Mouse (Mus musculus): ENCODE data around the gene Gm10799. TPM values are rescaled to one million over a fixed set of nuclear protein-coding genes. Genes with fewer than 3 reads are reported as not detected.

The Gm10799 gene
- total and polyA plus RNA-seq, 2 experiments from 2014 or later: not detected

DNA sequence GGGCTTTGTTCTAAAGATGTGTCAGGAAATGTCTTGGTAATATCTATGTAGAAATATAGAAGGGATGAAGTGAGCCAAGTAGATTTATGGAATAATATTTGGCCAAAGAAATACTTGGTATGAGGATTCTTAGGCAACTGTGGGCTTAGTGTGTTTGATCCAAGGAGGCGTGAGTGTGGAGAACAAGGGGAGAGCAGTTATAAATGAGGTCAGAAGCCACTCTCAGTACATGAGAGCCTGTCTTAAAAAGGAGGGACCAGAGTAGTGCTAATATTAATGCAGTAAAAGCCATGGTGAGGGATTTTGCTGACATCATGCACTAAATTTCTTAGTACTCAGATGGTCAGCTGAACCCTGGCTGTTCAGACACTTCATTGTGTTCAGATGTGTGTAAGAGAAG lies 10.0 kb downstream of the Gm10799 start:
- peaks cover 27% of the 10 kb centered on the region for H3K36me3 ChIP-seq (ENCODE audit: insufficient read depth, low read length)
- H3K9me3 ChIP-seq (ENCODE audit: low read length): no peaks in the 10 kb centered on the region
- no peak for DNase-seq (ENCODE audit: low spot score)
- H3K27ac ChIP-seq: no peak overlapping the region
- no peak overlapping the region for H3K9ac ChIP-seq (replicated peaks; ENCODE audit: low read length)
- no peak for ATAC-seq
- no peaks in the 10 kb centered on the region for H3K27me3 ChIP-seq (ENCODE audit: insufficient read depth, low read length)
- no peak for TF ChIP-seq CTCF (IDR thresholded peaks at IDR 0.05; ENCODE audit: low read depth)
- H3K4me3 ChIP-seq (ENCODE audit: low read length): no peak overlapping the region
- no peak overlapping the region for H3K4me2 ChIP-seq (ENCODE audit: low read depth, low read length)
- WGBS: 90% methylated on average over 1 of the region's 1 CpGs
- H3K4me1 ChIP-seq (ENCODE audit: insufficient read depth, low read length): no peaks in the 10 kb centered on the region

DNA sequence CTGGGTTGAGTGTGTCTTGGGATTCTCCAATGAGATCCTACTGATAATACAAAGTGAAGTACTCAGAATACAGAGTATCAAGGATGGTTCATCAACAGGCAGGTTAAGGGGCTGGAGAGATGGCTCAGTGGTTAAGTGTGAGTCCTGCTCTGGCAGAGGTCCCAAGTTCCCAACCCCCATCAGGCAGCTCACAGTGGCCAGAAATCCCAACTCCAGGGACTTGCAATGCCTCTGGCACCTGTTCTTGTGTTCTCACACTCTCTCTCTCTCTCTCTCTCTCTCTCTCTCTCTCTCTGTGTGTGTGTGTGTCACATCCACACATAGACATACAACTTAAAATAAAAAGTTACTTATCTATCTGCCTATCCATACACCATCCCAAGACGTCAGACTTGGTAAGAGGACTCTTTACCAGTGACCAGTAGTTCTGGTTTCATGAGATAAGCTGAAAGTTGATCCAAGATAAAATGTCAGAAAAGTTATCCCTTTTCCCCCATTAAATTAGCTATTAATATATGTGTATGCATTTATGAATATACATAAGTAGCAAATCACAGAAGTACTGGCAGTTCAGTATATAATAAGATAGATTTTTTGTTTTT lies 23.8 kb downstream of the Gm10799 start:
- H3K9ac ChIP-seq (replicated peaks; ENCODE audit: low read length): no peak overlapping the region
- ATAC-seq (no peak), DNase-seq (ENCODE audit: low spot score) (no peak)
- H3K27ac ChIP-seq: no peak overlapping the region
- no peaks in the 10 kb centered on the region for H3K9me3 ChIP-seq (ENCODE audit: low read length)
- H3K27me3 ChIP-seq (ENCODE audit: insufficient read depth, low read length): no peaks in the 10 kb centered on the region
- H3K4me3 ChIP-seq (ENCODE audit: low read length): no peak overlapping the region
- no peak overlapping the region for H3K4me2 ChIP-seq (ENCODE audit: low read depth, low read length)
- H3K4me1 ChIP-seq (ENCODE audit: insufficient read depth, low read length): no peaks in the 10 kb centered on the region
- TF ChIP-seq CTCF (IDR thresholded peaks at IDR 0.05; ENCODE audit: low read depth): no peak
- 81% methylated on average over 1 of the region's 1 CpGs for WGBS
- H3K36me3 ChIP-seq (ENCODE audit: insufficient read depth, low read length): peaks cover 21% of the 10 kb centered on the region

DNA sequence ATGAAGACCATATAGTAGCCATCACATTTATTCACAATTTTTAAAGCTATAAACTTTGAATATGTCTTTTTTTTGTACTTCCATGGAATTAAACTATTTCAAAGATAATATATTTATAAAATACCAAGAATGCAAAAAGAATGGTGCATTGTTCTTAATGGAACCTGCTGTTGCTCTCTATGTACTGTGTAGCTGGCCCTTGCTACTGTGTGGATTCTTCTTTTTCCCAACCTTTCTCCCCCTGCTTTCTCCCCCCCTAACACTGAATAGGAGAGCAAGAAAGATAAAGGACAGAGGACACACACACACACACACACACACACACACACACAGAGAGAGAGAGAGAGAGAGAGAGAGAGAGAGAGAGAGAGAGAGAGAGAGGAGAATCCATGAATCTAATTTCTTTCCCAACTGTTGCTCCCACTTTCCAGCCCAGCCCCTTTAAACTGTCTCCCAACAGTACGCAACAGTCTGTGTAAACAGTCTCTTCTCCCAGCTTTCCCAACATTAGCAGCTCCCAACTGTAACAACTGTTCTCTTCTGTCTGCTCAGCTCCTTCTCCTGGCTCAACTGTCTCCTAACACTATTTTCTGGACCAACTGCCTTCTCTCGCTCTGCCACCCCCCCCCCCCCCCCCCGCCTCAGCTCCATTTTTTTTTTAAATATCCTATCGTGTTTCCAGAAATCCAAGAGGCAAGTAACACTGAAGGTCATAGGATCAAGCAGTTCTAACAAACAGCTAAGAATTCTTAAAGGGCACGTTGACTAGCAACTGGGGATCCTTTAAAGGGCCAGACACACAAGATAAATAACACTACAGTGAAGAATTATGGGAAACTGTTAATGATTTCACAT lies 24.5 kb downstream of the Gm10799 start:
- ATAC-seq (no peak), DNase-seq (ENCODE audit: low spot score) (no peak)
- H3K4me3 ChIP-seq (ENCODE audit: low read length): no peak overlapping the region
- TF ChIP-seq CTCF (IDR thresholded peaks at IDR 0.05; ENCODE audit: low read depth): no peak
- H3K4me1 ChIP-seq (ENCODE audit: insufficient read depth, low read length): no peaks in the 10 kb centered on the region
- H3K4me2 ChIP-seq (ENCODE audit: low read depth, low read length): no peak overlapping the region
- no peaks in the 10 kb centered on the region for H3K9me3 ChIP-seq (ENCODE audit: low read length)
- H3K27ac ChIP-seq: no peak overlapping the region
- H3K27me3 ChIP-seq (ENCODE audit: insufficient read depth, low read length): no peaks in the 10 kb centered on the region
- H3K9ac ChIP-seq (replicated peaks; ENCODE audit: low read length): no peak overlapping the region
- 30% methylated on average over 5 of the region's 5 CpGs for WGBS
- H3K36me3 ChIP-seq (ENCODE audit: insufficient read depth, low read length): peaks cover 21% of the 10 kb centered on the region

DNA sequence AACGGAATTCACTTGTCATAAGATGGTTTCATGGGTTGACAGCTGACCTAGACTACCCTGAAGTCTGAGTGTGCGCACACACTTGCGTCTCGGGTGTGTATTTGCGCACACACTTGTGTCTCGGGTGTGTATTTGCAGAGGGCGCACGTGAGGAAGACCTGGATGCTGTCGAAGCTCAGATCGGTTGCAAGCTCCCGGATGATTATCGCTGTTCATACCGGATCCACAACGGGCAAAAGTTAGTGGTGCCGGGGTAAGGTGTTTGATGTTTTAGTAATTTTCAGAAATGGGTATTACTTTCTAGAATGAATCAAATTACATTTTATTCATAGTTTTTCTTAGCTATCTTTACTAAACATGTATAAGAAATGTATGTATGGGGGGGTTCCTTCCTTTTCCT lies 25.6 kb downstream of the Gm10799 start:
- H3K4me2 ChIP-seq (ENCODE audit: low read depth, low read length): no peak overlapping the region
- peaks cover 15% of the 10 kb centered on the region for H3K36me3 ChIP-seq (ENCODE audit: insufficient read depth, low read length)
- no peaks in the 10 kb centered on the region for H3K4me1 ChIP-seq (ENCODE audit: insufficient read depth, low read length)
- no peaks in the 10 kb centered on the region for H3K27me3 ChIP-seq (ENCODE audit: insufficient read depth, low read length)
- WGBS: 94% methylated on average over 15 of the region's 15 CpGs
- no peak overlapping the region for H3K4me3 ChIP-seq (ENCODE audit: low read length)
- H3K9me3 ChIP-seq (ENCODE audit: low read length): no peaks in the 10 kb centered on the region
- H3K27ac ChIP-seq: no peak overlapping the region
- H3K9ac ChIP-seq (replicated peaks; ENCODE audit: low read length): no peak overlapping the region
- DNase-seq (ENCODE audit: low spot score) (no peak), ATAC-seq (no peak)
- TF ChIP-seq CTCF (IDR thresholded peaks at IDR 0.05; ENCODE audit: low read depth): no peak

DNA sequence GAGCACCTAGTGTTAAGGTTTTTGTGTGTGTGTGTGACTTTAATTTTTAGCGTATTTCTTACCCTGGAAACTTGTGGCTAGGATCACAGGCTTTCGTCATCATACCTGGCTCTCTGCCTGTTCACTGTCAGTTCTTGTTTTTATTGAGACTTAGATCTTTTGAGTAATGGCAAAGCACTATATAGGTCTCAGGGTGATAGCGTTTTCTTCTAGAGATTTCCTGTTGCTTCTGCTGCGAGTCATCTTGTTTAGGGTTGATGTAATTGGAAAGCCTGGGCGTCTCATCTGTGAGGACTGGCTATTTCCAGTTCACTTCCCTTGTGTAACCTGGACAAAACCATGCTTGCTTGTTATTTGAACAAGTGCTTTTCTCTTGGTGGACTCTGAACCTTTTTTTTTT lies 26.7 kb downstream of the Gm10799 start:
- no peaks in the 10 kb centered on the region for H3K27me3 ChIP-seq (ENCODE audit: insufficient read depth, low read length)
- no peak overlapping the region for H3K4me2 ChIP-seq (ENCODE audit: low read depth, low read length)
- H3K9ac ChIP-seq (replicated peaks; ENCODE audit: low read length): no peak overlapping the region
- ATAC-seq (no peak), DNase-seq (ENCODE audit: low spot score) (no peak)
- H3K9me3 ChIP-seq (ENCODE audit: low read length): no peaks in the 10 kb centered on the region
- no peak for TF ChIP-seq CTCF (IDR thresholded peaks at IDR 0.05; ENCODE audit: low read depth)
- no peak overlapping the region for H3K4me3 ChIP-seq (ENCODE audit: low read length)
- H3K27ac ChIP-seq: no peak overlapping the region
- H3K4me1 ChIP-seq (ENCODE audit: insufficient read depth, low read length): no peaks in the 10 kb centered on the region
- WGBS: 69% methylated on average over 5 of the region's 5 CpGs
- H3K36me3 ChIP-seq (ENCODE audit: insufficient read depth, low read length): peaks cover 15% of the 10 kb centered on the region

DNA sequence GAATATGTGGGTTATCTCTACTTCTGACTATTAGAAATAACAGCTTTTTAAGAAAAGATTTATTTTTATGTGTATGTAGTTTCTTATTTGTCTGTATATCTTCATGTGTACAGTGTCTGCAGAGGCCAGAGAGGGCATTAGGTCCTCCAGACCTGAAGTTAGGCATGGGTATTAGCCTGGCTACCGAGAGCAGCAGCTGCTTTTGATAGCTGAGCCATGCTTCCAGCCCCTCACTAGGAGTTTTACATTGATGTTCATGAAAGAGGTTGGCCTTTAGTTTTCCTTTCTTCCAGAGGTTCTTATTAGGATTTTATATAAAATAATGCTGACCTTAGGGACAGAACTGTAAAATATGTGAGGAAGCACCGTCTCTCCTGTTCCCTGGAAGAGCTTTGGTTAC lies 30.1 kb downstream of the Gm10799 start:
- no peaks in the 10 kb centered on the region for H3K27me3 ChIP-seq (ENCODE audit: insufficient read depth, low read length)
- H3K4me2 ChIP-seq (ENCODE audit: low read depth, low read length): no peak overlapping the region
- H3K27ac ChIP-seq: no peak overlapping the region
- no peaks in the 10 kb centered on the region for H3K9me3 ChIP-seq (ENCODE audit: low read length)
- DNase-seq (ENCODE audit: low spot score): no peak
- peaks cover 10% of the 10 kb centered on the region; the same call in 1 of the 2 replicates for H3K36me3 ChIP-seq (ENCODE audit: insufficient read depth, low read length)
- no peak overlapping the region for H3K4me3 ChIP-seq (ENCODE audit: low read length)
- ATAC-seq: no peak
- TF ChIP-seq CTCF (IDR thresholded peaks at IDR 0.05; ENCODE audit: low read depth): no peak
- no peaks in the 10 kb centered on the region for H3K4me1 ChIP-seq (ENCODE audit: insufficient read depth, low read length)
- WGBS: 39% methylated on average over 2 of the region's 2 CpGs
- H3K9ac ChIP-seq (replicated peaks; ENCODE audit: low read length): no peak overlapping the region

DNA sequence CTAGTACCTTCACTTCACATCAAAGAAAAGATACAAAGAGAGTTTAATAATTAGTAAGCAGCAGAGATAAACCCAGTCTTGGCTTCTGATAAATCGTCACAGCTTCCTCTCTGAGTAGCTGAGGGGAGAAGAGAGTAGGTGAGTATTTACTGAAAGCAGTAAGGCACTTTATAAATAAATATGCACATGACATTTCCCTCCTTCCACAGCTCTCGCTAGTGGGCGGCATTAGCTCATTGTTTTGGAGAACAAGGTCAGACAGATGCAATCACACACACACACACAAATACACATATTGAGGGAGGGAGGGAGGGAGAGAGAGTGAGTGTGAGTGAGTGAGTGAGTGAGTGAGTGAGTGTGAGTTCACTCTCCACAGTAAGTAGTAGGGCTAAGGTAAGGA lies 32.0 kb downstream of the Gm10799 start:
- Histone ChIP-seq H3K27me3 (ENCODE audit: insufficient read depth, low read length) (no peaks in the 10 kb centered on the region), H3K4me2 (ENCODE audit: low read depth, low read length) (no peak overlapping the region), H3K4me1 (ENCODE audit: insufficient read depth, low read length) (no peaks in the 10 kb centered on the region), H3K4me3 (ENCODE audit: low read length) (no peak overlapping the region), H3K9ac (replicated peaks; ENCODE audit: low read length) (no peak overlapping the region), H3K36me3 (ENCODE audit: insufficient read depth, low read length) (peaks cover 10% of the 10 kb centered on the region; the same call in 1 of the 2 replicates), H3K27ac (no peak overlapping the region), H3K9me3 (ENCODE audit: low read length) (no peaks in the 10 kb centered on the region)
- DNase-seq (ENCODE audit: low spot score) (no peak), ATAC-seq (no peak)
- WGBS: 65% methylated on average over 3 of the region's 3 CpGs
- TF ChIP-seq CTCF (IDR thresholded peaks at IDR 0.05; ENCODE audit: low read depth): no peak

All from hindbrain, postnatal 0 days (tissue).